Mouse (Mus musculus): ENCODE data around the gene Irf2bp1. TPM values are rescaled to one million over a fixed set of nuclear protein-coding genes. Genes with fewer than 3 reads are reported as not detected.

Gene Irf2bp1
- polyA plus RNA-seq, 1 experiment from 2014 or later, result 25.9 TPM

GRCm38 (mm10) chr7:19014452-19014851 lies 10.6 kb downstream of the Irf2bp1 start:
- ATAC-seq, result no peak
- H3K9me3 ChIP-seq (replicated peaks; ENCODE audit: control insufficient read depth, low read length), result no peaks in the 10 kb centered on the region
- no peaks in the 10 kb centered on the region; the same call in 1 of the 2 replicates for H3K4me1 ChIP-seq (ENCODE audit: control insufficient read depth, insufficient read depth, low read length)
- no peak overlapping the region for H3K27ac ChIP-seq (ENCODE audit: low read depth, low read length)
- H3K4me2 ChIP-seq (ENCODE audit: low read length), result no peak overlapping the region
- no peak overlapping the region for H3K4me3 ChIP-seq (ENCODE audit: low read depth, low read length)
- DNase-seq (ENCODE audit: low spot score), result no peak
- H3K9ac ChIP-seq (ENCODE audit: low read length), result no peak overlapping the region
- no peaks in the 10 kb centered on the region for H3K27me3 ChIP-seq (replicated peaks; ENCODE audit: control insufficient read depth, insufficient read depth, low read length)
- 69% methylated on average over 15 of the region's 15 CpGs for WGBS
- no peaks in the 10 kb centered on the region for H3K36me3 ChIP-seq (ENCODE audit: control insufficient read depth, insufficient read depth, low read length)

GRCm38 (mm10) chr7:19016042-19016441 lies 12.2 kb downstream of the Irf2bp1 start:
- WGBS, result 90% methylated on average over 4 of the region's 4 CpGs
- Histone ChIP-seq H3K4me2 (ENCODE audit: low read length) (no peak overlapping the region), H3K4me1 (ENCODE audit: control insufficient read depth, insufficient read depth, low read length) (no peaks in the 10 kb centered on the region; the same call in 1 of the 2 replicates), H3K27ac (ENCODE audit: low read depth, low read length) (no peak overlapping the region), H3K9me3 (replicated peaks; ENCODE audit: control insufficient read depth, low read length) (no peaks in the 10 kb centered on the region), H3K36me3 (ENCODE audit: control insufficient read depth, insufficient read depth, low read length) (no peaks in the 10 kb centered on the region), H3K27me3 (replicated peaks; ENCODE audit: control insufficient read depth, insufficient read depth, low read length) (peaks cover 2% of the 10 kb centered on the region), H3K4me3 (ENCODE audit: low read depth, low read length) (no peak overlapping the region), H3K9ac (ENCODE audit: low read length) (no peak overlapping the region)
- ATAC-seq (no peak), DNase-seq (ENCODE audit: low spot score) (no peak)

DNA sequence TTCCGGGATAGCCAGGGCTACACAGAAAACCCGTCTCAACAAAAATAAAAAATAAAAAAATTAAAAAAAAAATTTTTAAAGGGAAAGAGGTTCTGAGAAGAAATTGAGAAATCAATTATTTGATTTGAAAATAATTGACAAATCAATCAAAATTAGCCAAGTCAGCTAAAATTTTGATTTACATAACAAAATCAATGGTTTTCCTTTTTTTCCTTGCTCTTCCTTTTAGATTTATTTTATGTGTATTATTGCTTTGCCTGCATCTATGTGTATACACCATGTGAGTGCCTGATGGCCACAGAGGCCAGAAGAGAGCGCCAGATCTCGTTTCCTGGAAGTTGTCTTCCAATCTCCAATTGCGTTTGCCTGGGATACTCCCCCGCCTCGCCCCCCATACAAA lies 14.1 kb downstream of the Irf2bp1 start:
- H3K4me3 ChIP-seq (ENCODE audit: low read depth, low read length), result no peak overlapping the region
- no peaks in the 10 kb centered on the region for H3K4me1 ChIP-seq (ENCODE audit: control insufficient read depth, insufficient read depth, low read length)
- H3K27ac ChIP-seq (ENCODE audit: low read depth, low read length), result no peak overlapping the region
- peaks cover 21% of the 10 kb centered on the region for H3K27me3 ChIP-seq (replicated peaks; ENCODE audit: control insufficient read depth, insufficient read depth, low read length)
- 91% methylated on average over 7 of the region's 7 CpGs for WGBS
- H3K9me3 ChIP-seq (replicated peaks; ENCODE audit: control insufficient read depth, low read length), result no peaks in the 10 kb centered on the region
- no peak overlapping the region for H3K4me2 ChIP-seq (ENCODE audit: low read length)
- no peak overlapping the region for H3K9ac ChIP-seq (ENCODE audit: low read length)
- H3K36me3 ChIP-seq (ENCODE audit: control insufficient read depth, insufficient read depth, low read length), result no peaks in the 10 kb centered on the region
- DNase-seq (ENCODE audit: low spot score) (no peak), ATAC-seq (no peak)

DNA sequence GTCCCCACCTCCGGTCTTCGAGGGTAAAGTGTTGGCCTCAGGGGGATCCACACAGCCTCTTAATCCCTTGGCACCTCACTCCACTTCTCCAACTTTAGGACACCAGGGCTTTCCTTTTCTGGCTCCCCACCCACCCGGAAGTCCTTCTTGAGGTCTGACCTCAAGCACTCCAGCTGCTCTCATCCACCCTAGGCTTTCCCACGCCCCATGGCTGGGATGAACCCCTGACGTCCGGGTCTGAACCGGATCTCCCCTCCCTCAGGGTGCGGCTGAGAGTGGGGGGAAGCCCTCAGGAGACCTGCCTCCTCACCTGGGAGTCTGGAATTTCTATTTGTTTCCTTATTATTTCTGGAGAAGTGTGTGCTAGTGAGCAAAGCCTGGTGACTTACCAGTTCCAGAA lies 17.2 kb downstream of the Irf2bp1 start:
- DNase-seq (ENCODE audit: low spot score) (no peak), ATAC-seq (no peak)
- Histone ChIP-seq H3K4me3 (ENCODE audit: low read depth, low read length) (no peak overlapping the region), H3K4me1 (ENCODE audit: control insufficient read depth, insufficient read depth, low read length) (peaks cover 4% of the 10 kb centered on the region; the same call in 1 of the 2 replicates), H3K9me3 (replicated peaks; ENCODE audit: control insufficient read depth, low read length) (no peaks in the 10 kb centered on the region), H3K36me3 (ENCODE audit: control insufficient read depth, insufficient read depth, low read length) (no peaks in the 10 kb centered on the region), H3K4me2 (ENCODE audit: low read length) (no peak overlapping the region), H3K9ac (ENCODE audit: low read length) (no peak overlapping the region), H3K27me3 (replicated peaks; ENCODE audit: control insufficient read depth, insufficient read depth, low read length) (peaks cover 30% of the 10 kb centered on the region), H3K27ac (ENCODE audit: low read depth, low read length) (no peak overlapping the region)
- WGBS, result 23% methylated on average over 8 of the region's 8 CpGs

DNA sequence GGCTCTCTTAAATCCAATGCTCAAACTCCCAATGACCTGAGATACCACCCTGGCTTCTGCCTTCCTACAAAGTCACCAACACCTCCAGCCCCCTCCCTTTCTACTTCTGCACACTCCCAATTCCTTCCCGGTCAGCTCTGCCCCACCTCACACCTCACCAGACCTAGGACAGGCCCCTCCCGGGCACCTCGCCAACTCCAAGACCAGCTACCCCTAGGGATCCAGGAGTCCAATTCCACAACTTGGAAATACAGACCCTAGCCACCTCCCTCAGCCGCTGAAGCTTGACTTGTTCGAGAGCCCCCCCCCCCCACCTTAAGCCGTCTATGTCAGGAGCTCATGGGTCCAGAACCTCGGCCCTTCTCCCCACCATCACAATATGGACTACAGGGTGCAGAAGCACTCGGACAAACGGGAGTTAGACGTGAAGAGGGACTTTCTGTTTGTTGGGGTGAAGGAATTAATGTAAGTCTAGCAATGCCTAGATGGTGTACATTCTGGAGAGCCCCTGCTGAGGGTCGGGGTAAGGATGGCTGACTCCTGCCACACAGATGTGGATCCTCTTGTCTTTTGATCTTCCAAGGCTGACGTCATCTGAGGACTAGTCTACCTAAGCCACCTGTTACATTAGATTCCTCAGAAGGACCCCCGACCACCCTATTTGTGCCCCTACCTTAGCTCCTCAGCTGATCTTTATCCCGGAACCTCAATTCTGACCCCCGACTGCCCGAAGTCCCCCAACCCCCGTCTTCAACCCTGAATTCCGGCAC lies 18.5 kb downstream of the Irf2bp1 start:
- ATAC-seq, result no peak
- 67% methylated on average over 18 of the region's 18 CpGs for WGBS
- H3K36me3 ChIP-seq (ENCODE audit: control insufficient read depth, insufficient read depth, low read length), result no peaks in the 10 kb centered on the region
- H3K27ac ChIP-seq (ENCODE audit: low read depth, low read length), result no peak overlapping the region
- peaks cover 30% of the 10 kb centered on the region for H3K27me3 ChIP-seq (replicated peaks; ENCODE audit: control insufficient read depth, insufficient read depth, low read length)
- DNase-seq (ENCODE audit: low spot score), result no peak
- no peaks in the 10 kb centered on the region for H3K9me3 ChIP-seq (replicated peaks; ENCODE audit: control insufficient read depth, low read length)
- no peak overlapping the region for H3K9ac ChIP-seq (ENCODE audit: low read length)
- H3K4me3 ChIP-seq (ENCODE audit: low read depth, low read length), result no peak overlapping the region
- no peak overlapping the region for H3K4me2 ChIP-seq (ENCODE audit: low read length)
- peaks cover 4% of the 10 kb centered on the region; the same call in 1 of the 2 replicates for H3K4me1 ChIP-seq (ENCODE audit: control insufficient read depth, insufficient read depth, low read length)

GRCm38 (mm10) chr7:19023357-19023814 lies 19.5 kb downstream of the Irf2bp1 start, which contains the start of gene Foxa3:
TSS of gene Foxa3 (minus strand) at chr7:19023538.
- ATAC-seq, result peak; percentile 11
- H3K4me3 ChIP-seq (ENCODE audit: low read depth, low read length), result peak within 1 kb of the TSS; percentile 87
- peak within 1 kb of the TSS; percentile 87 for H3K4me2 ChIP-seq (ENCODE audit: low read length)
- WGBS, result 3% methylated on average over 29 of the region's 30 CpGs
- H3K9ac ChIP-seq (ENCODE audit: low read length), result peak within 1 kb of the TSS; percentile 92
- H3K9me3 ChIP-seq (replicated peaks; ENCODE audit: control insufficient read depth, low read length), result no peaks in the 10 kb centered on the region
- peaks cover 30% of the 10 kb centered on the region for H3K27me3 ChIP-seq (replicated peaks; ENCODE audit: control insufficient read depth, insufficient read depth, low read length)
- H3K4me1 ChIP-seq (ENCODE audit: control insufficient read depth, insufficient read depth, low read length), result peaks cover 4% of the 10 kb centered on the region; the same call in 1 of the 2 replicates
- 0 out of 2 replicates have a peak, but pooled peaks cover under 1% of the 10 kb centered on the region for H3K36me3 ChIP-seq (ENCODE audit: control insufficient read depth, insufficient read depth, low read length)
- peak within 1 kb of the TSS; percentile 23; the same call in 1 of the 2 replicates for H3K27ac ChIP-seq (ENCODE audit: low read depth, low read length)
- no peak for DNase-seq (ENCODE audit: low spot score)

DNA sequence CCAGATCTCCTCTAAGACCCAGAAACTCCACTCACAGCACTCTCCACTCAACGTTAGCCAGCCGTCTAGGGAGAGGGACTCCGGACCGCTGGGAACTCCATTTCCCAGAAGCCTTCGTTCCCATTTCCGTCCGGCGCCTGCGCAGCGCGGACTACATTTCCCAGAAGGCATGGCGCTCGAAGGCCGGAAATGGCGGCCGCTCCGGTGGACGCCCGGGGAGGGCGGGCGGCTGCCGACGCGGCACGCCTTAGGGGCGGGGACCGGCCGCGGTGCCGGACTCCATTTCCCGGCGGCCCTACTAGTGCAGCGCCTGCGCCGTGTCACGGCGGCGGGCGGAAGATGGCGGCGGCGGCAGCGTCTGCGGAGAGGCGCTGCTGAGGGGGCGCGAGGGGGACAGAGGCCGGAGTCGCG lies 20.3 kb downstream of the Irf2bp1 start, which contains the start of gene Sympk:
Gene Sympk (plus strand): TSS at position 282 of the 411 bp plus-strand sequence.
- ATAC-seq (peak; percentile 97), DNase-seq (ENCODE audit: low spot score) (peak; percentile 98)
- H3K4me1 ChIP-seq (ENCODE audit: control insufficient read depth, insufficient read depth, low read length), result peaks cover 4% of the 10 kb centered on the region; the same call in 1 of the 2 replicates
- under 1% methylated on average over 50 of the region's 50 CpGs for WGBS
- peaks cover 8% of the 10 kb centered on the region for H3K36me3 ChIP-seq (ENCODE audit: control insufficient read depth, insufficient read depth, low read length)
- H3K27me3 ChIP-seq (replicated peaks; ENCODE audit: control insufficient read depth, insufficient read depth, low read length), result peaks cover 30% of the 10 kb centered on the region
- H3K9ac ChIP-seq (ENCODE audit: low read length), result peak within 1 kb of the TSS; percentile 92
- no peaks in the 10 kb centered on the region for H3K9me3 ChIP-seq (replicated peaks; ENCODE audit: control insufficient read depth, low read length)
- H3K4me3 ChIP-seq (ENCODE audit: low read depth, low read length), result peak within 1 kb of the TSS; percentile 87
- peak within 1 kb of the TSS; percentile 87 for H3K4me2 ChIP-seq (ENCODE audit: low read length)
- H3K27ac ChIP-seq (ENCODE audit: low read depth, low read length), result peak within 1 kb of the TSS; percentile 23

DNA sequence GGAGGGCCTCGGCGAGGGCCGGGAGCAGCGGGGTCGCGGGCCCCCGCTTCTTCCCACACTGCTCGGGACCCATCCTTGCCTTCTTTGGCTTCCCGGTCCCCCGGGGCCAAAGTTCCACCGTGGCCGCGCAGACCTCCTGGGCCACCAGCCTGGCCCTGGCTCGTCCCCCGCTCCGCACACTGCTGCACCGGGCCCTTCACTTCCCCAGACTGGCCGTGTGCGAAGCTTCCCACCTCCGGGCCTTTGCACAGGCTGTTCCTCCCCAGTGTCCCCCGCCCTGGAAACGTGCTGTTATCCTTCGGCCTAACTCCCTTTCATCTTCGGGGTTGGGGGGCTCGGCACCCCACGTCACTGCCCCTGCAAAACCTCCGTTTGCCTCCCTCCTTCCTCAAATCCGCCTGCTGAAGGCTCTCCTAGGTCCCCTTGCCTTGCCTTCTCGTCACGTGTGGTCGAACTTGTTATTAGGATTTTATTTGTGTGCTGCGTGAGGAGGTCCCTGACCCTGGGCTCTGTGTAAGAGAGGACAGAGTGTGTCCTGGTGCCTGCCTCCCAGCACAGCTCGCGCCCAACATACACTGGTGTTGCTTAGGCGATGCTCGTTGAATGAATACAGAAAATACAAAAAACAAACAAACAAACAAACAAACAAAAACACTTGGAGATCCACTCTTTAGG lies 20.9 kb downstream of the Irf2bp1 start:
- peaks cover 14% of the 10 kb centered on the region for H3K36me3 ChIP-seq (ENCODE audit: control insufficient read depth, insufficient read depth, low read length)
- H3K4me1 ChIP-seq (ENCODE audit: control insufficient read depth, insufficient read depth, low read length), result peaks cover 4% of the 10 kb centered on the region; the same call in 1 of the 2 replicates
- peak overlapping the region; percentile 92 for H3K9ac ChIP-seq (ENCODE audit: low read length)
- H3K4me2 ChIP-seq (ENCODE audit: low read length), result peak overlapping the region; percentile 87
- no peaks in the 10 kb centered on the region for H3K9me3 ChIP-seq (replicated peaks; ENCODE audit: control insufficient read depth, low read length)
- peak overlapping the region; percentile 87 for H3K4me3 ChIP-seq (ENCODE audit: low read depth, low read length)
- 3% methylated on average over 26 of the region's 36 CpGs for WGBS
- peaks cover 30% of the 10 kb centered on the region for H3K27me3 ChIP-seq (replicated peaks; ENCODE audit: control insufficient read depth, insufficient read depth, low read length)
- H3K27ac ChIP-seq (ENCODE audit: low read depth, low read length), result peak overlapping the region; percentile 23
- DNase-seq (ENCODE audit: low spot score) (peak; percentile 11), ATAC-seq (peak; percentile 71)
